Mouse (Mus musculus) cerebellum, adult 9-10 months (tissue): ENCODE data around the gene Cep131.
A peak's percentile ranks its signal among the peaks of the same experiment; 100 is the strongest.

Source experiments
- DNase-seq: peaks from one replicate; pipeline ENCODE4 v3.0.0; 2022

The Cep131 gene

DNA sequence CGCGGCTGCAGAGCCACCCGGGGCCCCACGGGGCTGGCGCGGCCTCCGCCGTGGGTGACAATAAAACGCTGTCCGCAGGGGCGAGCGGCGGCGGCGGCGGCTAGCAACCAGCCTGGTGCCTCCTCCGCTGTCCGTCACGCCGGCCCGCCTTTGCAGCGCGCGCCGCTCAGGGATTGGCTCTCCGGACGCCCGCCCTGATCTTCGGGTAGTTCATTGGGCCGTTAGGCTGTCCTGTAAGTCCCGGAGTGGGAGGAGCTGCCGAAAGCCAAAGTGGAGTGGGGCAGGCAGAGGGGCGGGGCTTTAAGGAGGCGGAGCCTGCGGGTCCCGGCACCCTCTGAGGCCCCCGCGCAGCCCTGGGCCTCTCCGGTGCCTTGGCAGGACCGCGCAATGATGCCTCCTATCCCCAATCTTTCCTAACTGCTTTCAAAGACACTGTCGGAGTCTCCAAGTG is at the start of gene Cep131:
Cep131 (minus strand) TSS at position 126 of the 451 bp plus-strand sequence.
- DNase-seq: peak; percentile 99

DNA sequence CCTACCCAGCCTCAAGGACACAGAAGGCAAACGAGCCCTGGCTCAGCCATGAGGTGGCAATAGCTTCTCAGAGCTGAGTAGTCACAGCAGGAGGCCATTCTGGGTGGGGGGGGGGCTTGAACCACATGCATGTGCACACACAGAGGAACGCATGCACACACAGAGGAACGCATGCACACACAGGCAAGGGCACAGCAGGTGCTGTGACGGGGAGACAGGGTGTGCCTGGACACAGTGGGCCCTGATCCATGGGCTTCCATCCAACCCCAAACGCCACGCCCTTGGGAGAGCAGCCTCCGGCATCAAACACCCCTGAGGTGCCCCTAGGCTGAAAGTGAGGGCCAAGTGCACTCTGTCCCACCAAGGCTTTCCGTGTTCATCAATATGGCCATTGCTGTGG is 49.6 kb upstream of the Cep131 start:
- no peak for DNase-seq

DNA sequence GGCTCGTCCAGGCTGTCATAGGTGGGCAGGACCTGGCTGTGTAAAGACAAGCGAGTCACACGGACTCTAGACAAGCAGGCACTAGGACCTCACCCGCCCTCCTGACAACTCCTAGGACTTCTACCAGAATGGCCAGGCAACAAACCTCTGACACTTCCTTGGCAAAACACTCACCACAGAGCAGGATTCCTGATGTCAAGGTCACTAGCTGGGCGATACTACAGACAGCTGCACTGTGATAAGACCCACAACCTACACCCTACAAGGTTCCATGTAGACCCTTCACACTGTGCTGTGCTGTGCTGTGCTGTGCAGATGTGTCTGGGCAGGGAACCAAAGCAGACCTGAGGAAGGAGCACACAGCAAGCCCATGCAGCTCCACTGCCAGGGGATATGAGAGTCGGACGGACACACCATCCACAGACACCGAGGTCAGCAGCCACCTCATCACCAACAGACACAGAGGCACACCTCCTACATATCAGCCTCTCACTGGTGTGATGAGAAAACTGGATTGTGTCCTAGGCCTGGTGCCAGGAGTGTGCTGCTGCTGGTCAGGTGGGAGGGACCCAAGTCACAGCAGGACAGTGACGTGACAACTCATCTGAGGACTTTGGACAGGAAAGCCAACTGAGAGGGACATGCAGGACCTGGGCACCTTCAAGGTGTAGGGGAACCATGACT is 48.4 kb upstream of the Cep131 start:
- DNase-seq: no peak

DNA sequence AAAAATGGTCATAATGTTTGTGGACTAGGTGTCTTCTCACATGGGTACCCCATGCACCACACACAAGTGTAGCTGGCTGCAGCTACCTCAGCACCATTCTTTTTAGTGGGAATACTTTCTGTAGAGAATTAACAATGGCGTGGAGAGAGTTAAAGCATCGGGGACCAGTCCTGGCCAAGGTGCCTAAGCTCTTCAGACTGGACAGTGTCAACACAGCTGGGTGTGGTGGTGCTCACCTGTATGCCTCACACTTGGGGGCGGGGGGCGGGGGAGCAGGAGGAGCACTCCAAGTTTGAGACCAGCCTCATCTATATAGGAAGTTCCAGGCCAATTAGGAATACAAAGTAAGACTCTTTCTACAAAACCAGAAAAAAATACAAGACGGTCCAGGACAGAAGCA is 47.5 kb upstream of the Cep131 start:
- DNase-seq: no peak

DNA sequence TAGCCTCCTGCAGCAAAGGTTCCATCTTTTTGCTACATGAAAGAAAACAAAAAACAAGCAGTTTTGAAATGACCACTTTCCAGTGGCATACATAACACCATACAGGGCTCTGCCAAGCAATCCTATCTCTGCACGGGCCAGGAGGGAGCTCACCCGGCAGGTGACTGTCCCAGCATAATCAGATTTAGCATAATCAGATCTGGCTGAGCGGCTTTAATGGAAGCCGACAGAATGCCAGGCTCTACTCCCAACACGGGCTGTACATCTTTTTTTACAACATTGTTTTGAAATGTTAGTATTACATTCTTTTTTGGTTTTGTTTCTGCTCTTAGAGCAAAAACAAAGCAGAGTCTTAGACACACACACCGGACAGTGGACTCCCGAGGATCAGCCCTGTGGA is 42.7 kb upstream of the Cep131 start:
- no peak for DNase-seq

DNA sequence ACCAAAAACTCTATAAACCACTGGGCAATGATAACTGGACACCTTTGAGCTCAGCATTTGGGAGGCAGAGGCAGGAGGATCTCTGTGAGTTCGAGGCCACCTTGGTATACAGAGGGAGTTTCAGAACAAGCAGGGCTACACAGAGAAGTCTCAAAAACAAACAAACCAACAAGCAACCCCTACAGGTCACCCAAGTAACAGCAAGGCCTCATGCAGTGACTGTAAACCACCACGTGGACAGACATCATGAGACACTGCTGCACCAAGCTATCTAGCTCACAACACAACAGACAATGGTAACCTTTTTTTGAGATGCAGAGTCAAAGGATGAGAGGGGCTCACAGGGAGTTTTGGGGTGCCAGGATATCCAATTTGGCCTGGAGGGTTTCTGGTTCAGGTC is 40.2 kb upstream of the Cep131 start:
- no peak for DNase-seq

DNA sequence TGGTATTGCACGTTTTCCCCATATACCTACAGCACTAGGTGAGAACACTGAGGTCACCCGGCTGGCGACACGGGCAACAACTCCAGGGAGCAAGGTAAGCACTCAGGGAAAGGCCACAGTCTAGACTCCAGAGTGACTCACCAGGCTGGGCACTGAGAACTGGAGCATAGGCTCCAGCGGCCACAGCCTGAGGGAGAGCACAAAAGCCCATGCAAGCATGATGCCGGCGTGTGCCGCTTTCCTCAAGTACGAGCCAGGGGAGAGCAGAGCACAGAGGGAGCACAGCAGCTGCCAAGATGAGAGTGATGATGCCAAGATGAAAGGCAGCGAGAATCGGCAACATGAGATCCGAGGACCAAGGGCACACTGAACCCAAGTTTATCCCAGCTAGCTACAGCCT is 35.5 kb upstream of the Cep131 start:
- peak; percentile 47 for DNase-seq

DNA sequence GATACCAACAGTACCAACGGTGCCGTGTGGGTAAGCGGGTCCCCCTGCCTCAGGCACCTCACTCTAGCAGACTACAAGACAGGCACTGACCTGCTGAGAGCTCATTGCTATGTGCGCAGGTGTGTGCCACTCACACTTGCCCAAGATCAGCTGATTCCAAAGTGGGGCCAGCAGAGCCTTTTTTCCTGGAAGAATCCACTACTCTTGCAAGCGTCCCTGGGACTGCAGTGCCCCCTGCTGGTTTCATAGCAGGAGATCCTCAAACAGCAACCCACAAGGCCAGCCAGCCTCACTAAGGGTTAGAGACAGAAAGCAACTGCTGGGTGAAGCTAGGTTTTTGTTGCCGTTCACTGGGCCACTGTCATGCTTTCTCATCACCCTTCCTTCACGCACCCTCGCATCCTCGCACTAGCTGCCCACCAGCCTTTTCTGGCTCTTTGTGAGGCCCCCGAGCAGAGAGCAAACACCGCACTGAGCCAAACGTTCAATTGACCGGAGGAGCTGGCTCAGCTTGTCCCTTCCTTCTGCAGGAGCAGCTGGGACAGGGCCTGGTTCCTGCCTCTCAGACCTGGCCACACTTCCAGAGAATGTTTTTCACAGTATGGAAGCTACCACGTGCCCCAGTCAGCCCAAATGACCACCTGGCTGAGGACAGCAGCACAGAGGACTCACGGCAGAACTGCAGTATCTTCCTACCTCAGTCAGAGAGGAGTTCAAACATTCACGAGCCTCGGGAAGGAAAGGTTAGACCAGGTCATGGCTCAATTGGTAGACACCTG is 34.2 kb upstream of the Cep131 start:
- DNase-seq: peak; percentile 88

DNA sequence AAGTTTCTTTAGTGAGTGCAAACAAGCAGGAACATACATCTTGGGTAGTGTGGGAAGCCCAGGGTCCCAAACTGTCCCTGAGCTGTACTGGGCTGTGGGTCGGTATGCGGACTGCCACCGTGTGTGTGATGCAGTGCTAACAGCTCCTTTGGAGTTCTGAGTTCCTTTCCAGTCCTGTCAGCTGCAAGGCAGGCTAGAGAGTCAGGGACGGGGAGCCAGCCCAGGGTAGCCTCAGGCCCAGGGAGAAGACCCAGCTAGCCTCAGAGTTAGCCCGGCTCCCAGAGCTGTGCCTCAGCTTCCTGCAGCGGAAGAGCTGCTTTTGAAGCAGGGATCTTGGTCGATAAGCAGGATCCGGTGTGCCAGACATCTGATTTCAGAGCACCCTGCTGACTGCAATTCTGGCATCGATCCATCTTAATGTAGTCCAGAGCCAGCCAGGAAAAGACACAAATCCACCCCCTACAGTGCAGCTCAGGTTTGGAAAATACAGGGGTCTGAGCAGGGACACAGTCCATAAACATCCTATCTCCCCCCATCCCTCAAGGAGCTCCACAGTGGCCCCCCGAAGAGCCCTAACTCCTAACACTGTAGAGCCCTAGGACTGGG is 33.4 kb upstream of the Cep131 start:
- peak; percentile 65 for DNase-seq

DNA sequence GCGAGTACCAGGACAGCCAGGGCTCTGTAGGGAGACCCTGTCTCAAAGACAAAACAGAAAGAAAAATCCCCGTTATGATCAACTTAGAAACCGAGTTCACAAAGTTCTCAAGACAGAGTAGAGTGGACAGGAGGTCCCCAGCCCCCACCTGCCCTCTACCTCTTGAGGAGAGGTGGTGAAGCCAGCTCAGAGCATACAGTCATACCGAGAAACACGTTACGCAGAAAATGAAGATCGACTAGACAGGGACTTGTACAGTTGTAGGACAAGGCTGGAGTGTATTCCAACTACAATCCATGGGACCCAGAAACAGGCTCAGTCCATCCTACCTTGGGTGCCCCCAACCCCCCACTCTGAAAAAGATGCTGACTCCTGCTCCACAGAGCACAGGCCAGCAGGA is 32.5 kb upstream of the Cep131 start:
- DNase-seq: no peak

DNA sequence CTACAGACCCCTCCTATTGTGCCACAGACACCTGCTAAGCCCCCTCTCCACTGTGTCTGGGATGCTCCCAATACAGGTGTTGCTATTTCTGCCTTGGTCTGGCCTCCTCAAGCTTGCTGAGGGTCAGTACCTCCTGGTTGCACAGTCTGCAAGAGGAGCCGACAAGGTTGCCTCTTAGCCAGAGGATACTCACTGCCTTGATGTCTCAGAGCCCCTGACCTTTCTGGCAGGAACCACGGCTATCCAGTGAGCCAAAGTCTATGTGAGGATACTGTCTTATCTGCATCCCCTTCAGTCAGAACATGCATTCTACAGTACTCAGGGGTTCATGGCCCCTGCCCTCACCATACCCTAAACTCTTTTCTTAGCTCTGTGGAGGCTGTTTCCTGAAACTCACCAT is 31.0 kb upstream of the Cep131 start:
- DNase-seq: no peak

DNA sequence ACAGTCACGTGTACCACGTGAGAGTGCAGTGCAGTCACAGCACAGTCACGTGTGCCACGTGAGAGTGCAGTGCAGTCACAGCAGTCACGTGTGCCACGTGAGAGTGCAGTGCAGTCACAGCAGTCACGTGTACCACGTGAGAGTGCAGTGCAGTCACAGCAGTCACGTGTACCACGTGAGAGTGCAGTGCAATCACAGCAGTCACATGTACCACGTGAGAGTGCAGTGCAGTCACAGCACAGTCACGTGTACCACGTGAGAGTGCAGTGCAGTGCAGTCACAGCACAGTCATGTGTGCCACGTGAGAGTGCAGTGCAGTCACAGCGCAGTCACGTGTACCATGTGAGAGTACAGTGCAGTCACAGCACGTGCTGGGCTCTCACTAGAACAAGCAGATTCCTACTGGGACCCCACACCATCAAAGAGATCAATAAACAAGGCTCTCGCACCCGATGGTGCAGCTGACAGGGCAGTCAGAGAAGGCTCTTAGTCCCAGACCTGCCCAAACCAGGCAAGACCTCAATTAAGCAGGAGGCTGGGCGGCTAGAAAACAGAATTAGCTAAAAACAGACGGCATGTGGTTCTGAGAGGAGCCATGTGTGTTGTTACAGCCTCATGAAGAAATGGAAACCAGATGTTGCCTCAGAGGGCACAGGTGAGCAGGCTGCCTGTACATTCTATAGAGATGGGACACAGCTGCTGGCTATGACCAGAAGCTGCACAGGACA is 28.0 kb upstream of the Cep131 start:
- no peak for DNase-seq

DNA sequence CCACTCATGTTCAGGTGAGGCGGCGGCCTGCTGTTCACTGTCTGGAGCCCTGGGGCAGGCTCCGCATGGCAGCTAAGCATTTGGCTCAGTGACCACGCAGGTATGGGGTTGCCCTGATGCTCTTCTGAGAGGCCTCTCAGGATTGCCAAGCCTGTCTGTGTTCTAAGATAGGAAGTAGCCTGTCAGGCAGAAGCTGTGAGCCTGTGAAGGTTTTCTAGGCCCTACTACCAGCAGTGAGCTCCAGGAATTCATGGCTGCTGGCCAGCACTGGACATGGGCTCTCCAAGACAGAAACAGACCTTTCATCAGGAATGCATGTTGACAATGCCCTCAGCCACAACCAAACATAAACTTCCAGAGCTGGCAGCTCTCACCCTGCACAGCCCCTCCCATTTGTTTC is 25.5 kb upstream of the Cep131 start:
- DNase-seq: no peak

DNA sequence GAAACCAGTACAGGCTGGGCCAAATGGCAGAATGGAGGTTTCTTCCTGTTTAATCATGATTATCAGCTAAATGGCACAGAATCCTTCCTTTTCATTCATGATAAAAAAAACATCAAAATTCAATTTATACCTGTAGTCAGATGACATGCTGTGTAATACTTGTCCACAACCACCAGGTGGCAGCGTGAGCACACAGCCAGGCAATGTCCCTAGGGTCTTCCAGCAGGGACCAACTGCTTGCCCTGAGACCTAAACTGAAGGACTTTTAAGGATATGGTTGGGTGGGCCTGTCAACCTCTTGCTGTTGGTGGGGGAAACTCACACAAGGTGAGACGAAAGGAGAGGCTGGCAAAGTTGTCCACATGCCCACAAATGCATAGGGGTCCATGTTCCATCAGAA is 24.4 kb upstream of the Cep131 start:
- DNase-seq: no peak

DNA sequence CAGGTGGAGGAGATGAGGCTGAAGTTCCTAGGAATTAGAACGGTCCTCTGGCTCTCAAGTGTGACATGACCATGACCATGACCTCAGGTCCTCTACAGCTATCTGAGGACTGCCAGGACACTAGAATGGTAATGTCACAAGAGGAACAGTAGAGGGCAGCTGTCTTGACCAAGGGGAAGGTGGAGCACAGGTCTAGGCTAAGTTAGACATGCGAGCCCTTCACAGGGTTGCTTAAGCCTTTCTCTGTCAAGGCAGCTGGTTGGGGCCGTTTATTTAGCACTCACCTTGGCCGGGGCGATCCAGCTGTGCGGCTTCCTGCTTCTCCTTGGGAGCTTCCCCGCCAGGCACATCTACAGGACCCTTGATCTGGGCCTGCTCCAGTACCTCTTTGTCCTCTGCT is 23.9 kb upstream of the Cep131 start:
- DNase-seq: no peak

DNA sequence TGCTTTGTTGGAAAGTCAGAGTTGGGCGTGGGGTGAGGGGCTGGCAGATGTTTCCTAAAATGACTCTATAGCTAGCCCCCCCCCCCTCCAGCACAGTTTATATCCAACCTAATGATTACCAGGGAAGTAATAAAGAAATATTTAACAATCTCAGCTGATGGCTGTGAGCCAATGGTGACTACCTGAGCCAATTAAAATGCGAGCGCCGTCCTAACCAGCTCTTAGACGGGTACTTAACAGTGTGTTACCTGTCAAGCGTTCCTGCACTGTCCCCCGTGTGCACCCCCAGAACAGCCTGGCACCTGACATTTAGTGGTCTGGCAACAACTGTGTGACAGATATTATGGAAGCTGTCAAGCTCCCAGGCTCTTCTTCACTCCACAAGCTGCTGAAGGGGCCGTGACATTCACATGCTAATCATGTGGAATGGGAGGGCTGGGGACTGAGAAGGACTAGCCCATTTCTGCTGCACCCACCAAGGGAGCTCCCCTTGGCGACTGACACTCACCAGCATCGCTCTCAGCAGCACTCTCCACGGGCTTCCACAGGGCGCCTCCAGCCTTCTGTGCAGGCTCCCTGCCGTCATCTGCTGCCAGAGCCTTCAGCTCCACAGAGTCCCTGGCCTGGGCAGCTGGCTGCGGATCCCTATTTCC is 23.1 kb upstream of the Cep131 start:
- DNase-seq: no peak

DNA sequence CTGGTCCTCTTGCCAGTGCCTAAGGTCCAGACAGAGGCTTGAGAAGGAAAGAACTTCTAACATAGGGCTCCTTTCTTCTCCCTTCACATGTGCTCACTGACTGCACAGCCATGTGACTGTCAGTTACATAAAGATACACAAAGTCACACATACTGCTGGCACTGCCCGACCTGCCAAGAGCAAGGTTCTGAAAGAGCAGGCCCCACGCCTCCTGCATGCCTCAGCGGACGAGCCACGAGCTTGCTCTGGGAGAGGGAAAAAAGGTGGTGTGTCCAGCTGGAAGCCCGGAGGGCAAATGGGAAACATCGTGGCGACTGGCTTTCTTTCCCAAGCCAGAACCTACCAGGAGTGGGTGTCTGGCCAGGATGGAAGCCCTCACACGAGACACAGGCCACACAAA is 21.2 kb upstream of the Cep131 start:
- no peak for DNase-seq

DNA sequence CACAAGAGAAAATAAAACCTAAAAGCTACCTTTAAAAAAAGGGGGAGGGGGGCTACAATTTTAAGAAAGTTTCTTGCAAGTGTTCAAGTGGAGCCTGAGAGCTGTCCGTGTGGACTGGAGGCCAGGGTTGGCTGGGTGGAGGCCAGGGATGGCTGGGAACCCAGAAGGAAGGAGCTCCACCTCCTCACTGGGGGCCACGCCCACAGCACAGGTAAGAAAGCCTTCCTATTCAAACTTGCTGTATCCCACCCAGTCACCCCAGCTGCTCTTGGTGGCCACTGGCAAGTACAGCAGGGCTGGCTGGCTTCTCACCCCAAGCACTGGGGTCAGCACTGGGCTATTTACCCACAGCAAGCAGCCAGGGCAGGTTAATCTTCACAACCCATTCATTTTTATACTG is 20.4 kb upstream of the Cep131 start:
- no peak for DNase-seq

DNA sequence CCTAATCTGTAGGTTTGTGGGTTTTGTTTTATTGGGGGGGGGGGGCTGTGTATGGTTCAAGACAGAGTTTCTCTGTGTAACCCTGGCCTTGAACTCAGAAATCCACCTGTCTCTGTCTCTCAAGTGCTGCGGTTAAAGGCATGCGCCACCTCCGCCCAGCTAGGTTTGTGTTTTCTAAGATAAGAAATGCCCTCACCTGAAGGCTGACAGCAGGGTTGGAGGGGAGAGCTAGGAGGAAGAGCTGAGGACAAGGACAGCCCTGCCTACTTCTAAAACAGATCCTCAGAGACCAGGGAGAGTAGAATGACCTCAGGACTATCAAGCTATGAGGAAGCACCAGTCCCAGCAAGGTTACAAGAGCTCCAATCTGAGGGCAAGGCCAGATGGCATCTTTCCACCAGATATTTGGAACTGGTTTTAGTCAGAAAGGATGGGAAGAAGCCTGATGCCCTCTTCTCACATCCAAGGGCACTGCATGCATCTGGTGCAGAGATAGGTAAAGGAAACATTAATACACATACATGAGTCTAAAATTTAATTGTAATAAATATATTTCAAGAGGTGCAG is 16.9 kb upstream of the Cep131 start:
- no peak for DNase-seq

DNA sequence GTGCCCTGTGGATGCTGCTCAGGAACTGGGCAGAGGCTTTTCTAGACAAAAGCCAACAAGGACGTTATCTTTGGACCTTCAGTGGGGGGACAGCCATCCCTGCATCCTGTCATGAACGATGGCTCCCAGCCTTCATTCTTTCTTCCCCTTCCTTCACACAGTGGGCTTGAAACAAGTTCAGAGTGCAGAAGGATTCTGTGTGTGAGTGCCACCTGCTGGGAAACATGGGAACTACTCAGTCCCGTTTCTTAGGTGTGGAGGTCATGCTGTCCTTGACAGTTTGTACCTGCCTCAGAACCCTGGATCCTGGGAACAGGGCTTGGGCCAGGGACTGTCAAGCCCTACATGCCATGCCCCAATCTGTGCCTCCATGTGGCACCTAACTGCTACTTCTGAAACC is 14.4 kb upstream of the Cep131 start:
- peak; percentile 81 for DNase-seq

DNA sequence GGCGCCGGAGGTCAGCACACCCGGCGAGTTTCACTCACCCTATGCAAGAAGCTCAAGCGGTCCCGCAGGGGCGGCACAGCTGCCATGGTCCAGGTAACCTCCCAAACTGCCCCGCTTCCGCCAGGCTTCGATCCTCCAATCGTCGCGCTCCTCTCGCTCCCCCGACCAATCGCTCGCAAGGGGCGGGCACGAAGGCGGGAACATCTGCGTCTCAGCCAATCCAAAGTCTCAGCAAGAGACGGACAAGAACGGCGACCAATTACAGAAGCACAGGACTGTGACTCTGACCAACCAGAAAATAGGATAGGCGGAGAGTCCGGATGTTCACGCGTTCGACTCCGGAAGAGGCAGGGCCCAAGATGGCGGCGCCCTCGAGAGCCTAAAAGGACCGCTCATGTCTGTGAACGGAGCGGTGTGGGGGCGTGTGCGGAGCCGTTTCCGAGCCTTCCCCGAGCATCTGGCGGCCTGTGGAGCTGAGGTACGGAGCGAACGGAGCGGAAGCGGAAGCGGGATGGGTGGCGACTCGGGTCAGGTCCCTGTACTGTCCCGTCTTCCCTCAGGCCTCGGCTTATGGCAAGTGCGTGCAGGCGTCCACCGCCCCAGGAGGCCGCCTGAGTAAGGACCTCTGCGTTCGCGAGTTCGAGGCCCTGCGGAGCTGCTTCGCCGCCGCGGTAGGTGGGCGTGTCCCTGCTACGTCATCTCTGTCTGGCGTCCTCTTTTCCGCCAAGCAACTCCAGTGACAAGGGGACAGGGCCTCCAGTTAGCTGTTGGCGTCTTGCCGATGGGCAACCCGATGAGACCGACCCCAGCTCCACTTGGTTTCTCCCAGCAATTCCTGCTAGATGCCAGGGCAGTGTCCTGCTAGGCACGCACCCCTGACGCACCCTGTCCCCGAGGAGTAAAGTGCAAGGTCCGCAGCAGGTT is 12.2 kb upstream of the Cep131 start, which contains the start of the genes Tepsin and Ndufaf8:
Tepsin (minus strand) TSS at position 144 of the 924 bp plus-strand sequence.
Ndufaf8 (plus strand) TSS at position 341 of the 924 bp plus-strand sequence.
- peak; percentile 100 for DNase-seq
